Mouse (Mus musculus) splenic B cell, adult 2 months (primary cell): ENCODE data around the gene Pigm.

Source experiments
- DNase-seq: peaks from one replicate; pipeline ENCODE4 v3.0.0-alpha.2; 2011; ENCODE audit warnings: low read depth, low spot score
- H3K27me3 ChIP-seq: 2 replicates; pipeline ENCODE4 v1.6.1; 2012; ENCODE audit warnings: mild to moderate bottlenecking, low read length, moderate library complexity, mixed read lengths; ENCODE audit not compliant: control insufficient read depth, poor library complexity, insufficient read depth, severe bottlenecking
- H3K36me3 ChIP-seq: 2 replicates; pipeline ENCODE4 v1.6.1; 2012; ENCODE audit warnings: mild to moderate bottlenecking, low read length, moderate library complexity, mixed read lengths; ENCODE audit not compliant: control insufficient read depth, poor library complexity, insufficient read depth, severe bottlenecking

Gene Pigm

DNA sequence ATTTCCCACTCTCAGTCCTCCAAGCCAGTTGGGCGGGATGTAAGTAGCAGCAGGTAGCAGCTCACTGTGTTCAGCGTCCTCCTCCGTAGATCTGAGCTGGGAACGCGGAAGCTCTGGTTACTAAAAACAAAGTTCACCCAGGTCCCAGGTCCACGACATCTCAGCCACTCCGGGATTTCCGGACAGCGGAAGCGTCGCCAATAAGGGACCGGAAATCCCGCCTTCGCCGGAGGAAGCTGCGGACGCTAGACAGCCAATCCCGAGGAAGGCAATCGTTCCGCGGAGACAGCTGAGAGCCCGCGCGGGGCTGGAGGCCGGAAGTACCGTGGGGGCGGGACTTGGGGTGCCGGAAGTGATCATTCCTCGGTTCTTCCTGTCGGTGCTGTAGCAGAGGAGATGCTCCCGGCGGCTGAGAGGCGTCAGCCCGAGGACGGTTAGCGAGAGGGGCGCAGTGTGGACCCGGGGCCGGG lies at the start of gene Pigm:
Gene Pigm, plus strand, starts transcription at position 349 of the 470 bp plus-strand sequence.
- peak; percentile 99 for DNase-seq
- H3K36me3 ChIP-seq: peaks cover 7% of the 10 kb centered on the region
- no peaks in the 10 kb centered on the region for H3K27me3 ChIP-seq

DNA sequence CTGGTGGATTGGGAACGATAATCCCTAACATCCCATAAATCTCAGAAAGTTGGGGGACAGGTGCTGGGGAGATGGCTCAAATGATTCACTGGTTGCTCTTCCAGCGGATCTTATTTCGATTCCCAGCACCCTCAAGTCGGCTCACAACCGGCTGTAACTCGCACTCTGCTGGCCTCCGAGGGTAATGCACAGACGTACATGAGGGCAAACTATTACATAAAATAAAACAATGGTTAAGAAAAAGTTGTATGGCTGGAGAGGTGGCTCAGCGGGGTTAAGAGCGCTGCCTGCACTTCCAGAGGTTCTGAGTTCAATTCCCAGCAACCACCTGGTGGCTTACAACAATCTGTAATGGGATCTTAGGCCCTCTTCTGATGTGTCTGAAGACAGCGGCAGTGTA lies 49.7 kb upstream of the Pigm start:
- H3K36me3 ChIP-seq: no peaks in the 10 kb centered on the region
- H3K27me3 ChIP-seq: no peaks in the 10 kb centered on the region
- DNase-seq: no peak

DNA sequence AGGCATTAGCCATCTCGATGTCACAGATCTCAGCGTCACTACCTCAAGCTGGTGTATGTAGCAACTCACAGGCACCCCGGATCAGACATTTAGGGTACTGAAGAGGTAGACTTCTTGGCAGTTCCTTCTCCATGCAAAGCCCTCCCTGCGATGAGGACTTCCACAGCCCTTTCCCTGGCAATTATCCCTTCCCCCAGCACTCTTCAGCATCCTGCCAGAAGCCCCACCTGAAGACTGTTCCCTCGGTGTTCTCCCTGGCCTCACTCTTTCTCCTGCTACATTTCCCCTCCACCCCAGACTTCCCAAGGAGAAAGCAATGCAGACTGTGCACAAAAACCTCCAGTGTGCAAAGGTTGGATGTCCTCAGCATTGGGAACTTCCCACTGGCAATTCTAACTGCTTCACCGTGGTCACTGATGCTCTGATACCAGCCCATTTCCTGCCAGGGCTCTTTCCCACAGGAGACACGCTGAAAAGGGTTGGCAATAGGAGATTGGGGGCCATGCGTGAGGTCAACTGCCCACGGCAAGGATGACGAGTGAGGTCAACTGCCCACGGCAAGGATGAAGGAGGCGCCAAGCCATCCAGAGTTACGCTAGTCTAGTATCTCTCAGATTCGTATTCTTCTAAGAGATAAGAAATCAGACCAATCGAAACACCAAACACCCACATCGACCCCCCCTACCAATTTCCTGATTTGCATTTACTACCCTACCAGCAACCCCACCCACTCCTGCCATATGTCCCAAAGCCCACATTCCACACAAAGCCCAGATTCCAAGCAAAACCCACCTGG lies 48.9 kb upstream of the Pigm start:
- Histone ChIP-seq H3K36me3 (no peaks in the 10 kb centered on the region), H3K27me3 (no peaks in the 10 kb centered on the region)
- DNase-seq: no peak

DNA sequence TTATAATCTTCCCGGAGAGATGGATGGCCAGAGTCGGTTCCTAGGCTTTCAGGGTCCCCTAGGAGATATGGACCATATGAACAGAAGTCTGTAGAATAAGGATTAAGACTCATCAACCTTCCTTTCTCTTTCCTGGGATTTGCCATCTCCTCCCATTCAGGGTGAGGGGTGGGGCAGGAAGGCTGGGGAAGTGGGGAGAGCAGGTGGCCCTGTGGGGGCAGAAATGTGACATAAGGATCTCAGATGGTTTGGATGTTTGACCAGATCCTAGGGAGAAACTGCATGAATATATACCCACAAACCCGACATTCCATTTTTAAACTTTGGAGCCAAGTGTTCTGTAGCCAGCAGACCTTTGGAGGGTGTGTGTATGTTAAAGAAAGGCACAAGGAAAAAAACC lies 48.3 kb upstream of the Pigm start:
- no peak for DNase-seq
- no peaks in the 10 kb centered on the region for H3K36me3 ChIP-seq

DNA sequence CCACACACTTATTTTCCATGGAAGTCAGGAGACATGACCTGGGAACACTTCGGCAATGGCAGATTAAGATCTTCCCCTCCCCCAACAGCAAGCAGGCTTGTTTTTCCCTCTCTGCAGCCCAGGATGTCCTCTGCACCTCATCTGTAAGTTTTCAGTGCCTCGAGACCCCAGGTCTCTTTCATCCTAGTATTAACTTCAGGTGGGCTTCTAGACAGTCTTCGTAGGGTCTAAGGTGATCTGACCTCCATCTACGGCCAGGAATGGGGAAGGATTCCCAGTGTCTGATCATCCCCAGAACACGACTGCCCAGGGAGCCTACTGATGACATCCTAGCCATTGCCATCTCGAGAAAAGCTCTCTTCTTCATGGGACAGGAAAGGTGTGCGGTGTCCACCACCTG lies 47.9 kb upstream of the Pigm start:
- Histone ChIP-seq H3K27me3 (no peaks in the 10 kb centered on the region), H3K36me3 (no peaks in the 10 kb centered on the region)
- no peak for DNase-seq

More for the DNA sequence above, 48.3 kb upstream of the Pigm start:
- no peaks in the 10 kb centered on the region for H3K27me3 ChIP-seq

DNA sequence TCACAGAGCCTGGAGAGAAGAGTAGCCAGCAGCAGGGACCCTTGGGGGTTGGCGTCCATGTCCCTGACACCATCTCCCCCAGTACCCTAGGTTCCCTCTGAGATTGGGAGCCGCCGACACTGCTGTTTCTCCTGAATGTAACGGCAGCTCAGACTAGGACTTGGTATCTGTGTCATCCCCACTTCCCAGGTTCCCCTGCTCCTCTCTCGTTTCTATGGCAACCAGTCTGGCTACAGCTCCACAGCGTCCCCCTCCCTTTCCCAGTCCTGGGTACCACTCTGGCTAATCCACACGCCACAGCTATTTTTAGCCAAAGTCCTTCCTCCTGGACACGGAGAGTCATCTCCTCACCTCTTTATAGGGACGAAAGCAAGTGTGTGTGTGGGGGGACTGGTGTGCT lies 47.2 kb upstream of the Pigm start, which contains the start of gene Kcnj9:
Gene Kcnj9, minus strand, starts transcription at position 188 of the 400 bp plus-strand sequence.
- no peak for DNase-seq
- no peaks in the 10 kb centered on the region for H3K27me3 ChIP-seq
- H3K36me3 ChIP-seq: no peaks in the 10 kb centered on the region

DNA sequence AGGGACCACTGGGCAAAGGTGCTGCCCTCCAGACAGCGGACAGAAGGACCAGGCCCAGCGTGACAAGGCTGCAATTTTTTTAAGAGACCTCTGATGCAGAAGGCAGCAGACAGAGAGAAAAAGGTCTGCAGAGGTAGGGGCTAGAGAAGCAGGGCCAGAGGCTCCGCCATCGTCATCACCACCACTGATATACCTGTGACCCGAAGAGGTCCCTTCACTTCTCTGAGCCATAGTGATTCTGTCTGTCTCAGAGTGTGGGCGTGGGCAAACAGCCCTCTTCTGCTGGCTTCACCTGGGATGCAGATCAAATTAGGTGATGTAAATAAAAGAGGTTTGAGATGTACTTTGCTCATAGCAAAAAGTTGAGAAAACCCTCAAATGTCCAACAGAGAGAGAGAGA lies 46.7 kb upstream of the Pigm start:
- no peak for DNase-seq
- H3K27me3 ChIP-seq: no peaks in the 10 kb centered on the region
- no peaks in the 10 kb centered on the region for H3K36me3 ChIP-seq

DNA sequence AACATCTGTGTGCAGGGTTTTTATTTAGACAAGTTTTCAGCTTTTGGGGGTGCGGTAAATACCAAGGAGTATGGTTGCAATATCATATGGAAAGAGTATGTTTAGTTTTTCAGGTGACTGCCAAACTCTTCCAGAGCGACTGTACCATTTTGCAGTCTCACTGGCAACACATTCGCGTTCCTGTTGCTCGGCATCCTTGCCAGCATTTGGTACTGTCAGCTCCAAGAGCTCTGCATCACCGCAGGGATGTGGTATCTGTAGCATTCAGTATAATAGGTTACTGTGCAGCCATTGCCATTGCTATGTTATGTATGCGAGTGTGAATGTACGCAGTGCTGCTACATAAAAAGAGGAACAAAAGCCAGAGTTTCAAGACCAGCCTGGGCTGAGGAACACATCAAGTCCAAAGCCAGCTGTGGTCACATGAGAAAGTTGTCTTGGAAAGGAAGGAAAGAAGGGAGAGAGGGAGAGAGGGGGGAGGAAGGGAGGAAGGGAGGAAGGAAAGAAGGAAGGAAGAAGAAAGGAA lies 44.9 kb upstream of the Pigm start:
- Histone ChIP-seq H3K36me3 (no peaks in the 10 kb centered on the region), H3K27me3 (no peaks in the 10 kb centered on the region)
- no peak for DNase-seq

DNA sequence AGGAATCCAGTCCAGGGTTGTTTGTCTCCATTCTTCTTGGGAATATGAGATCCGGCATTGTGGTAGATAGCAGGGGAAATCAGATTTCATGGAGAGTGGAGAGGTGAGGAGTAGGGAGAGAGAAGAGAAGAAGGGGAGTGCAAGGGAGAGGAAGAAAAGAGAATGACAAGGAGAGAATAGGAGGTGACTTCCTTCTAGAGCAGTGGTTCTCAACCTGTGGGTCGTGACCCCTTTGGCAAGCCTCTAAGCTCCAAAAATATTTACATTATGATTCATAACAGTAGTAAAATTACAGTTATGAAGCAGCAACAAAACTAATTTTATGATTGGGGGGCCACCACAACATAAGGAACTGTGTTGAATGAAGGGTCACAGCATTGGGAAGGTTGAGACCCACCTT lies 43.4 kb upstream of the Pigm start:
- H3K36me3 ChIP-seq: no peaks in the 10 kb centered on the region
- no peak for DNase-seq

DNA sequence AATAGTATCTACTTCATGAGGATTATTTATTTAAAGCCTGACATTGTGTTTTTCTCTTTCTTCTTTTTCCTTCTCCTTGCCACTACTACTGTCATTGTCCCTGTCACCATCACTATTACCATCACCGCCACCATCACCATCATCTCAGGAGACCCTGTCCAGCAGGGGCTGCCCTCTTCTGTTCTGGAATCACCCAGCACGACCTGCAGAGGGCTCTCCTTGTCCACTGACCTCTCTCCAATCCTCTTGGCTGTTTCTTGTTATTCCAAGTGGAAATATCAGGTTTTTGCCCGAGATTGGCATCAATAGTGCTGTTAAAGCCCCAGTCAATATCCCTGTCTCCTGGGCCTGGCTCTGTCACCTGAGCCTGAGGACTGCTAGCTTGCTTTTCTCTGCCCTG lies 42.8 kb upstream of the Pigm start:
- no peak for DNase-seq
- H3K36me3 ChIP-seq: no peaks in the 10 kb centered on the region
- no peaks in the 10 kb centered on the region for H3K27me3 ChIP-seq

More for the DNA sequence above, 43.4 kb upstream of the Pigm start:
- H3K27me3 ChIP-seq: no peaks in the 10 kb centered on the region

DNA sequence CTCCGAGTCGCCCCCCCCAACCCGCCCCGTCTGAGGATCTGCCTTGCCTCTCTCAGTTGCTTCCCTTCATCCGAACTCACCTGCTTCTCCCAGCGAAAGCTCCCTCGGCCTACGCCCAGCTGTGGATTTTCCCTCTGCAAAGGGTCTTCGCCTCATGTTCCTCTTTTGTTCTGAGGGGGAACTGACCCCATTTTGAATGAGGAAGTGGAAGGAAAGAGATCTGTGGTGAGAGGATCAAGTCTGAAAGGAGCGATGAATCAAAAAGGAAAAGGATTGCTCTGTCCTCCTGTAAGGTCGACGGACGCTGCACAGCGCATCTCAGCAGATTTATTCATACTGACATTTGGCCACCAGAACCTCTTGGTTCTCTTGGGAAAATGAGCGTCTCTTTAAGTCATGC lies 40.5 kb upstream of the Pigm start:
- no peaks in the 10 kb centered on the region; the same call in 1 of the 2 replicates for H3K27me3 ChIP-seq
- no peaks in the 10 kb centered on the region for H3K36me3 ChIP-seq
- DNase-seq: no peak

DNA sequence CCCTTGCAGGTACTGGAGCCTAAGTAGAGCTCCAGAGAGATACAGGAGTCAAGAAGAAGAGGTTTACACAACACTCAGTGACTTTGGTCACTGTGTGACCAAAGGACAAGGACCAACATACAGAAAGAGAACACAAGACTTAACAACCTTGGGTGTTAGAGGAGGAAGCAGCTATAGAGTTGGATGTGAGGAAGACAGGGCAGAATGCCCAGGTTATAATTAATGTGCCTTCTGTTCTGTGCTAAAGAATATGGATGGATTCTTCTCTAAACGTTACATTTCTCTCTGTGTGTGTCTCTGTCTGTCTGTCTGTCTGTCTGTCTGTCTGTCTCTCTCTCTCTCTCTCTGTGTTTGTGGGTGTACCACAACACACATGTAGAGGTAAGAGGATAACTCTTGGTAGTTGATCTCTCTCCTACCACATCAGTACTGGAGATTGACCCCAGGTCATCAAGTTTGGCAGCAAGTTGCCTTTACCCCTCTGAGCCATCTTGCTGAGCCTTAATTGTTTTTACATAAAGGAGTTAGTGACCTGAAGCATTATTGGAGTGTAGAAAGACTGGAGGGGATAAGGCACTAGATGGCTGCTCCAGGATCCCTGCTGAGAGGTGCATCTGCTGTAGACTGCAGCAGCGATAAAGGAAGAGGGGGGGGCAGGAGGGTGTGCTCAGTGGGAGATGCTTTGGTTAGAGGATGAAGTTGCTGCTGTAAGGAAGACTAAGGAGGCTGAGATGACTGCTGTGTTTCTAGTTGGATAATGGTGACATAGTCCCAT lies 38.7 kb upstream of the Pigm start:
- H3K36me3 ChIP-seq: no peaks in the 10 kb centered on the region
- no peaks in the 10 kb centered on the region; the same call in none of the 2 replicates for H3K27me3 ChIP-seq
- DNase-seq: no peak

DNA sequence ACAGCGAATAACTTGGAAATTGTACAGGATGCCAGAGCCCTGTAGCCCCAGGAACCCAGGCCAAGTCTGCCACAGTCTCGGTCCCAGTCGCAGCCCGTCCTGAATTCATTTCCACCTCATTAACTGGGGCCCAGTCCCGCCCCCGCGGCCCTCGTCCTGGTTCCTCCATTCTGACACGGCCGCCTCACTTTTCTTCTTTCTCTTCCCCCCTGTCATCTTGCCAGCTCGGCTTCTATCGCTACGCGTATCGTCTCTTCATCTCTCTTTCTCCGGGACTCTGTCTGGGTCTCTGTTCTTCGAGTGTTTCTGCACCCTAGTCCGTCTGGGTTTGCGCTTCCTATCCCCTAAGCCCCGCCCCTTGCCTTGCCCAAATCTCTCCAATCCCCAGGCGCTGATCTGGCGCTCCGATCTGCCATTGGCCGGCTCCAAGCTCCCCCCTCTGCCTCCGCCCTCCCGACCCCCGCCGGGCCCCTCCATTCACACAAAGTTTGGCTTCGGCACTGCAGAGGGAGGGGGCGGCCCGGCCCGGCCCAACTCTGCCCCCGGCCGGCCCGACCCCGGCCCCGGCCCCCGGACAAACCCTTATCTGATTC lies 35.5 kb upstream of the Pigm start, which contains the start of gene Kcnj10:
Gene Kcnj10, plus strand, starts transcription at position 482 of the 593 bp plus-strand sequence.
- DNase-seq: peak; percentile 59
- Histone ChIP-seq H3K36me3 (no peaks in the 10 kb centered on the region), H3K27me3 (no peaks in the 10 kb centered on the region; the same call in none of the 2 replicates)

DNA sequence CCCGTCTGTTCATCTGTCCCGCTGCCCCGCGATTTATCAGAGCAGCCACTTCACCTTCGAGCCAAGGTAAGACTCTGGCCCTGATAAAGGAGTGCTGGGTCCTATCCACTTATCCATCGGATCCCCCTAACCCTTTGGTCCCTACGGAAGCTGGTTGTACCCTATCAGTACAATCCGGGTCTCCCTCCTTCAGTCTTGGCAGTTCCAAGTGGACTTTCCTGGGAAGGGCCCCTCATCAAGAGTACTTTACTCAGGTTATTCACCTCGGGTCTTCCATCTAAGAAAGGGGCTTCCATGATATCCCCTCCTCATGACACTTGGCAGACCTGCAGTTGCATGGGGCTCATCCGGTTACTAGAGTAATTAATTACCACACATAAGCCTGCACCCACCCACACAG lies 35.0 kb upstream of the Pigm start:
- Histone ChIP-seq H3K27me3 (no peaks in the 10 kb centered on the region; the same call in none of the 2 replicates), H3K36me3 (no peaks in the 10 kb centered on the region)
- no peak for DNase-seq
